Mouse (Mus musculus) cortical plate, adult 2 months (tissue): ENCODE data around the gene Plp2.

ENCODE experiments used
- CTCF ChIP-seq: fragments of 200-500 bp; IDR thresholded peaks from 2 replicates; pipeline ENCODE4 v1.5.1; 2011; ENCODE audit warnings: mild to moderate bottlenecking, control low read depth, low read length; ENCODE audit not compliant: insufficient read depth; ENCODE audit errors: extremely low read depth
- POLR2A ChIP-seq: fragments of 200-500 bp; IDR thresholded peaks from 2 replicates; pipeline ENCODE4 v1.6.1; 2011; ENCODE audit warnings: mild to moderate bottlenecking, low read length, control low read depth; ENCODE audit not compliant: insufficient read depth; ENCODE audit errors: extremely low read depth

DNA sequence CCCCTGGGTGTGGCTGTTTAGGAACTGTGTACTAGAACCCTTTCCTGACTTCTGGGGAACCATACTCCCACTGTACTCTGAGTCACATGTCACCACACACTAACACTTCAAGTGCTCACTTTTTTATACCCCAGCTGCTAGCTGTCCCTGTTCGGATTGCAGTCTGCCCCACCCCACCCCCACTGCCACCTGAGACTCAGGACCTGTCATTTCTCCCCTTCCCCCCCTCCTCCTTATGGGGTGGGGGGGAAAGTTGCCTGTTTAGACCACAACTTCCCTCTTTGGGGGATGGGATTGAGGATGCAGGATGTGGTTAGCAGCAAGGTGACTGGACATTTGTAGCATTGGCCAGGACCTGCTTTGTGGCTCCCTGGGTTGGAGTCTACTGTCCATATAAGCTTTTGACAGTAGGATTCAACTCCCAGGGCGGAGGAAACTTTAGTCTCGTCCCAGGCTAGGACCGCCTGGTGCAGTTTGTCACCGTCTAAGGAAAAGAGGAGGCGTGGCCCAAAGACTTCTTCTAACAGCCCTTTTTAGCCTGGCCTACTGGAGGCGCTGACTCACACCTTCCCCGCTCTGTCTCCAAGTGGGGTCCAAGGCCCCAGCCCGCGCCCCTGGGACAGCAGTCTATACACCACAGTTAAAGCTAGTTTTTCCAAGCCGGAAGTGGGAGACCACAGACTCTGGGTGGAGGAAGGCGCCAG, 2.5 kb upstream of the Plp2 start:
- TF ChIP-seq POLR2A (no peak), CTCF (no peak)
